Mouse (Mus musculus): ENCODE data around the gene Tubb2b.

DNA sequence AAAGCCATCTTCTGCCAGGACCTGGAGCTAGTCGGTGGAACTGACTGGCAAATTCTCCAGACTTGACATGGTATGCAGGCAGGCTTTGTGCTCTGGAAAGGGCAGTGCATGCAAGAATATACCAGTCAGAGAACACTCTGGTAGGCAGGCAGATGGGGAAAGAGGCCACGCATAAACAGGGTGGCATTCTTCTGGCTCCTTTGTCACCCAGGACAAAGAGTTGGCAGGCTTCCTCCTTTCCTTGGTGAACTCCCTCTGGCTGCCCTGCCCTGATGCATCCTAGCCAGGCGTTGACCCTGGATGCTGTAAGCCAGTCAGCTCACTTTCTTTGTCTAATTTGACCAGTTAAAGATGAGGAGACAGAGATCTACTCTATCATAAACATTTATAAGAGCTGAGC, 33.2 kb downstream of the Tubb2b start:
- TF ChIP-seq CTCF (conservative IDR thresholded peaks at IDR 0.05; ENCODE audit: low read length) = no peak
- no peak for TF ChIP-seq NANOG (IDR thresholded peaks at IDR 0.05; ENCODE audit: borderline replicate concordance, low read length)
- no peak for TF ChIP-seq POU5F1 (IDR thresholded peaks at IDR 0.05; ENCODE audit: borderline replicate concordance, low read length)
